ENCODE assay signal across 17 mouse cellular contexts in genomic region chr5:125699395-125699794, GRCm38 (mm10).
DNase-seq lines count a peak whose midpoint lies in the region; ATAC-seq and TF ChIP-seq lines count a peak whose summit lies in the region.
"Had no signal": no experiment of that assay in that cellular context is flagged by ENCODE, and none has a peak within 500 bp of the region (broad histone marks: within the 10 kb centered on the region; RNA-seq: fewer than 3 reads in every experiment).

No protein-coding gene starts in this region.

- no peaks in the 10 kb centered on the region for H3K36me3 ChIP-seq in forebrain, postnatal 0 days (ENCODE audit: insufficient read depth)
- no peaks in the 10 kb centered on the region for H3K36me3 ChIP-seq in forebrain, embryonic 13.5 days (ENCODE audit: poor library complexity, severe bottlenecking)
- H3K36me3 ChIP-seq: embryonic facial prominence, embryonic 10.5 days; limb, embryonic 15.5 days; midbrain, embryonic 15.5 days had no signal

- intact Hi-C loops in left cerebral cortex, adult 2 months (cut with DNase I): no loop called here
- intact Hi-C loops in left cerebral cortex, postnatal 36 days (cut with DNase I): no loop called here

- no peak for TF ChIP-seq CTCF in forebrain, postnatal 0 days (IDR thresholded peaks at IDR 0.05; ENCODE audit: low read depth)
- TF ChIP-seq CTCF in left cerebral cortex, adult 2 months (IDR thresholded peaks at IDR 0.05): no peak

- H3K27me3 ChIP-seq in forebrain, postnatal 0 days (ENCODE audit: insufficient read depth, low read length): no peaks in the 10 kb centered on the region
- H3K27me3 ChIP-seq in forebrain, embryonic 13.5 days: no peaks in the 10 kb centered on the region
- H3K27me3 ChIP-seq: limb, embryonic 15.5 days; midbrain, embryonic 15.5 days had no signal

- no peak overlapping the region for H3K9ac ChIP-seq in forebrain, postnatal 0 days
- H3K9ac ChIP-seq in forebrain, embryonic 13.5 days: no peak overlapping the region
- H3K9ac ChIP-seq: limb, embryonic 15.5 days; midbrain, embryonic 15.5 days had no signal

- H3K9me3 ChIP-seq in forebrain, postnatal 0 days (ENCODE audit: low read length): no peaks in the 10 kb centered on the region
- H3K9me3 ChIP-seq in forebrain, embryonic 13.5 days (replicated peaks): no peaks in the 10 kb centered on the region
- H3K9me3 ChIP-seq: embryonic facial prominence, embryonic 10.5 days; limb, embryonic 15.5 days; midbrain, embryonic 15.5 days had no signal

- ATAC-seq in forebrain, postnatal 0 days: peak; percentile 32; the same call in 1 of the 2 replicates
- ATAC-seq in forebrain, embryonic 13.5 days: no peak
- ATAC-seq: midbrain, embryonic 15.5 days had no signal

- 51% methylated on average over 3 of the region's 3 CpGs for WGBS in forebrain, postnatal 0 days
- 79% methylated on average over 3 of the region's 3 CpGs for WGBS in forebrain, embryonic 13.5 days

- H3K27ac ChIP-seq in forebrain, postnatal 0 days (ENCODE audit: low read depth, low read length): no peak overlapping the region
- no peak overlapping the region for H3K27ac ChIP-seq in forebrain, embryonic 13.5 days
- H3K27ac ChIP-seq in left cerebral cortex, adult 2 months: peak overlapping the region; percentile 71; the same call in 1 of the 2 replicates
- H3K27ac ChIP-seq: embryonic facial prominence, embryonic 10.5 days; limb, embryonic 15.5 days; midbrain, embryonic 15.5 days; stomach, postnatal 0 days had no signal

- H3K4me1 ChIP-seq in forebrain, postnatal 0 days (ENCODE audit: insufficient read depth): no peaks in the 10 kb centered on the region
- H3K4me1 ChIP-seq in forebrain, embryonic 13.5 days: no peaks in the 10 kb centered on the region
- H3K4me1 ChIP-seq: embryonic facial prominence, embryonic 10.5 days; limb, embryonic 15.5 days; midbrain, embryonic 15.5 days had no signal

- H3K4me2 ChIP-seq in forebrain, postnatal 0 days (ENCODE audit: low read depth): no peak overlapping the region
- no peak overlapping the region for H3K4me2 ChIP-seq in forebrain, embryonic 13.5 days
- H3K4me2 ChIP-seq: heart, embryonic 11.5 days; limb, embryonic 15.5 days; midbrain, embryonic 15.5 days had no signal

- peak; percentile 51 for DNase-seq in forebrain, postnatal 0 days
- no peak for DNase-seq in left cerebral cortex, adult 2 months (ENCODE audit: extremely low spot score in 1 of 2, low spot score in 2 of 2)
- no peak for DNase-seq in left cerebral cortex, postnatal 36 days (ENCODE audit: low spot score in 2 of 2)
- DNase-seq in cerebellum, postnatal 25 days: peak; percentile 46 to 61
- peak; percentile 56 for DNase-seq in layer of hippocampus, postnatal 10 days (ENCODE audit: low spot score in 2 of 2)
- DNase-seq in gastrocnemius, adult 8-10 months (ENCODE audit: low spot score in 2 of 2): no peak
- DNase-seq: heart, postnatal 14 days; kidney, adult 2 months; kidney, postnatal 36 days; lung, postnatal 10 days; right cerebral cortex, postnatal 14 days had no signal

- H3K4me3 ChIP-seq in forebrain, postnatal 0 days (ENCODE audit: low read depth, low read length): no peak overlapping the region
- H3K4me3 ChIP-seq in forebrain, embryonic 13.5 days: no peak overlapping the region
- no peak overlapping the region for H3K4me3 ChIP-seq in left cerebral cortex, adult 2 months
- H3K4me3 ChIP-seq: embryonic facial prominence, embryonic 10.5 days; limb, embryonic 15.5 days; midbrain, embryonic 15.5 days had no signal

Comparison
In these comparisons a context has a peak if more than half of its experiments do, and no peak if none do; other contexts are left out.
1. DNase-seq: peak in forebrain, postnatal 0 days (single experiment), cerebellum, postnatal 25 days (2 of 2) and layer of hippocampus, postnatal 10 days (2 of 2); none in left cerebral cortex, adult 2 months (0 of 2), left cerebral cortex, postnatal 36 days (0 of 2) and gastrocnemius, adult 8-10 months (0 of 2).